8 mouse cellular contexts compared by ENCODE assay signal in genomic region chr5:73651061-73651854, GRCm38 (mm10). TPM values are rescaled to one million over a fixed set of nuclear protein-coding genes. Genes with fewer than 3 reads are reported as not detected.
A peak's percentile ranks its signal among the peaks of the same experiment; 100 is the strongest.
DNase-seq lines count a peak whose midpoint lies in the region; ATAC-seq and TF ChIP-seq lines count a peak whose summit lies in the region.
"Had no signal": no experiment of that assay in that cellular context is flagged by ENCODE, and none has a peak within 500 bp of the region (broad histone marks: within the 10 kb centered on the region; RNA-seq: fewer than 3 reads in every experiment).

Spata18 (plus strand) TSS chr5:73651379.

- ATAC-seq in embryonic facial prominence, embryonic 11.5 days (replicated peaks; ENCODE audit: insufficient number of reproducible peaks, low FRiP score, low TSS enrichment, low read depth): no peak; the same call in 1 of the 2 replicates
- ATAC-seq in hindbrain, embryonic 11.5 days (ENCODE audit: low FRiP score): no peak
- ATAC-seq in liver, embryonic 16.5 days (ENCODE audit: low read depth): no peak

- TF ChIP-seq CTCF in thymus, adult 2 months (IDR thresholded peaks at IDR 0.05; ENCODE audit: borderline replicate concordance, control insufficient read depth, extremely low read depth, insufficient read depth, low read length, poor library complexity): no peak

- no peak for TF ChIP-seq POLR2A in thymus, adult 2 months (IDR thresholded peaks at IDR 0.05; ENCODE audit: control insufficient read depth, extremely low read depth, insufficient read depth, low read length, poor library complexity)

- 1% methylated on average over 57 of the region's 57 CpGs for WGBS in thymus, adult 2 months
- WGBS in embryonic facial prominence, embryonic 11.5 days: 0% methylated on average over 57 of the region's 57 CpGs
- WGBS in hindbrain, embryonic 11.5 days: under 1% methylated on average over 45 of the region's 57 CpGs
- under 1% methylated on average over 54 of the region's 57 CpGs for WGBS in liver, embryonic 16.5 days (ENCODE audit: insufficient replicate concordance)

- H3K4me3 ChIP-seq in thymus, adult 2 months (ENCODE audit: control insufficient read depth, insufficient read depth, low read length): peak within 1 kb of the TSS; percentile 40
- peak within 1 kb of the TSS; percentile 48 for H3K4me3 ChIP-seq in embryonic facial prominence, embryonic 11.5 days (ENCODE audit: low read depth, low read length)
- H3K4me3 ChIP-seq in hindbrain, embryonic 11.5 days (ENCODE audit: low read depth, low read length): peak within 1 kb of the TSS; percentile 42
- peak within 1 kb of the TSS; percentile 55 for H3K4me3 ChIP-seq in liver, embryonic 16.5 days (ENCODE audit: low read depth, low read length)

- peaks cover 18% of the 10 kb centered on the region for H3K4me1 ChIP-seq in thymus, adult 2 months (replicated peaks; ENCODE audit: control insufficient read depth, insufficient read depth, low read length)
- peaks cover 7% of the 10 kb centered on the region for H3K4me1 ChIP-seq in embryonic facial prominence, embryonic 11.5 days (ENCODE audit: control insufficient read depth, insufficient read depth, low read length)
- peaks cover 7% of the 10 kb centered on the region for H3K4me1 ChIP-seq in hindbrain, embryonic 11.5 days (replicated peaks; ENCODE audit: control insufficient read depth, insufficient read depth, low read length)
- H3K4me1 ChIP-seq in liver, embryonic 16.5 days (ENCODE audit: control insufficient read depth, low read depth, low read length): no peaks in the 10 kb centered on the region; the same call in 1 of the 2 replicates

- H3K9ac ChIP-seq in embryonic facial prominence, embryonic 11.5 days (replicated peaks; ENCODE audit: low read length): peak within 1 kb of the TSS; percentile 43; the same call in 1 of the 2 replicates
- H3K9ac ChIP-seq in hindbrain, embryonic 11.5 days (ENCODE audit: low read depth, low read length): peak within 1 kb of the TSS; percentile 45
- H3K9ac ChIP-seq in liver, embryonic 16.5 days (ENCODE audit: low read depth, low read length): peak within 1 kb of the TSS; percentile 20; the same call in 1 of the 2 replicates

- no peaks in the 10 kb centered on the region for H3K9me3 ChIP-seq in embryonic facial prominence, embryonic 11.5 days (replicated peaks; ENCODE audit: control insufficient read depth, low read length)
- no peaks in the 10 kb centered on the region for H3K9me3 ChIP-seq in hindbrain, embryonic 11.5 days (ENCODE audit: control insufficient read depth, low read length)
- H3K9me3 ChIP-seq in liver, embryonic 16.5 days (replicated peaks; ENCODE audit: control insufficient read depth, low read length): no peaks in the 10 kb centered on the region

- peaks cover 17% of the 10 kb centered on the region for H3K27me3 ChIP-seq in thymus, adult 2 months (ENCODE audit: control insufficient read depth, insufficient read depth, low read length)
- peaks cover 43% of the 10 kb centered on the region for H3K27me3 ChIP-seq in embryonic facial prominence, embryonic 11.5 days (ENCODE audit: control insufficient read depth, insufficient read depth, low read length)
- H3K27me3 ChIP-seq in hindbrain, embryonic 11.5 days (ENCODE audit: control insufficient read depth, insufficient read depth, low read length): peaks cover 46% of the 10 kb centered on the region
- H3K27me3 ChIP-seq in liver, embryonic 16.5 days (ENCODE audit: control insufficient read depth, insufficient read depth, low read depth, low read length): peaks cover 69% of the 10 kb centered on the region

- intact Hi-C loops in left cerebral cortex, postnatal 25 days (cut with DNase I): no loop called here

- no peak within 1 kb of the TSS for H3K27ac ChIP-seq in thymus, adult 2 months (ENCODE audit: control insufficient read depth, insufficient read depth, low read length)
- no peak within 1 kb of the TSS for H3K27ac ChIP-seq in embryonic facial prominence, embryonic 11.5 days (replicated peaks; ENCODE audit: low read depth, low read length)
- H3K27ac ChIP-seq in hindbrain, embryonic 11.5 days (ENCODE audit: low read depth, low read length): no peak within 1 kb of the TSS
- no peak within 1 kb of the TSS for H3K27ac ChIP-seq in liver, embryonic 16.5 days (ENCODE audit: low read length)

- H3K36me3 ChIP-seq in thymus, adult 2 months (ENCODE audit: control insufficient read depth, insufficient read depth, low read length): no peaks in the 10 kb centered on the region
- H3K36me3 ChIP-seq in embryonic facial prominence, embryonic 11.5 days (replicated peaks; ENCODE audit: control insufficient read depth, insufficient read depth, low read depth, low read length): no peaks in the 10 kb centered on the region
- no peaks in the 10 kb centered on the region for H3K36me3 ChIP-seq in hindbrain, embryonic 11.5 days (ENCODE audit: control insufficient read depth, insufficient read depth, low read length)
- H3K36me3 ChIP-seq in liver, embryonic 16.5 days (ENCODE audit: control insufficient read depth, insufficient read depth): no peaks in the 10 kb centered on the region

- H3K4me2 ChIP-seq in embryonic facial prominence, embryonic 11.5 days (ENCODE audit: low read depth, low read length): peak within 1 kb of the TSS; percentile 94
- peak within 1 kb of the TSS; percentile 84 for H3K4me2 ChIP-seq in hindbrain, embryonic 11.5 days (replicated peaks; ENCODE audit: low read depth, low read length)
- H3K4me2 ChIP-seq in liver, embryonic 16.5 days (ENCODE audit: low read depth, low read length): peak within 1 kb of the TSS; percentile 74

- DNase-seq in thymus, adult 2 months: no peak
- DNase-seq in thymus, adult 18-20 months: no peak
- DNase-seq in embryonic facial prominence, embryonic 11.5 days (ENCODE audit: low spot score): peak; percentile 47
- peak; percentile 69 for DNase-seq in hindbrain, embryonic 11.5 days (ENCODE audit: low spot score)
- DNase-seq in ovary, postnatal 14 days (ENCODE audit: low spot score): peak; percentile 34
- no peak for DNase-seq in left cerebral cortex, postnatal 25 days (ENCODE audit: low spot score in 2 of 2)

RNA-seq across cellular contexts. Expression of gene Spata18, which starts in this region (rescaled TPM):
- polyA plus RNA-seq in thymus, adult 2 months (2012; rRNA removed): 0.19 and 0.42 TPM in 2 replicates
- polyA plus RNA-seq in embryonic facial prominence, embryonic 11.5 days (2014; fragmentation: Nextera tagmentation; extraction: Ambion mirVana): 0.14 and 0.21 TPM in 2 replicates
- 1.0 and 1.9 TPM in 2 replicates for polyA plus RNA-seq in hindbrain, embryonic 11.5 days (2014; fragmentation: Nextera tagmentation; extraction: Ambion mirVana)
- not detected in 2 replicates for polyA plus RNA-seq in liver, embryonic 16.5 days (2015; fragmentation: Nextera tagmentation; extraction: Ambion mirVana)
- under 1 TPM in 1 of 2 experiments, not detected in 1; 0.16 TPM for total RNA-seq in left cerebral cortex, postnatal 25 days (2021)
- total RNA-seq: gastrocnemius, postnatal 36 days had no signal

Comparison
In these comparisons a context has a peak if more than half of its experiments do, and no peak if none do; other contexts are left out.
1. Peak in DNase-seq, H3K4me3 ChIP-seq, H3K9ac ChIP-seq and H3K4me2 ChIP-seq in embryonic facial prominence, embryonic 11.5 days; RNA of the gene not detected or under 1 TPM.
2. DNase-seq: peak in hindbrain, embryonic 11.5 days (single experiment) and ovary, postnatal 14 days (single experiment); none in thymus, adult 2 months (single experiment), thymus, adult 18-20 months (0 of 2) and left cerebral cortex, postnatal 25 days (0 of 2).
3. Peak in every context shown above with its lines, with median percentiles within 50 percentile points of each other: H3K4me3 ChIP-seq, H3K4me2 ChIP-seq and H3K9ac ChIP-seq.